Comparison of ENCODE assay signal across 8 mouse cellular contexts in genomic region chr11:62458276-62458724, GRCm38 (mm10). TPM values are rescaled to one million over a fixed set of nuclear protein-coding genes. Genes with fewer than 3 reads are reported as not detected.
DNase-seq lines count a peak whose midpoint lies in the region; ATAC-seq and TF ChIP-seq lines count a peak whose summit lies in the region.

Gene Pigl (plus strand): TSS chr11:62458460.
Gene Ncor1 (minus strand): TSS chr11:62458541.

- peaks cover 45% of the 10 kb centered on the region for H3K4me1 ChIP-seq in E14TG2a.4 (replicated peaks; ENCODE audit: low read depth, low read length)
- peaks cover 18% of the 10 kb centered on the region for H3K4me1 ChIP-seq in forebrain, embryonic 12.5 days
- peaks cover 8% of the 10 kb centered on the region for H3K4me1 ChIP-seq in heart, postnatal 0 days (ENCODE audit: control insufficient read depth, insufficient read depth)
- peaks cover 29% of the 10 kb centered on the region for H3K4me1 ChIP-seq in liver, embryonic 15.5 days (replicated peaks)
- no peaks in the 10 kb centered on the region; the same call in 1 of the 2 replicates for H3K4me1 ChIP-seq in neural tube, embryonic 11.5 days (ENCODE audit: control insufficient read depth, insufficient read depth, low read length)
- H3K4me1 ChIP-seq in stomach, embryonic 16.5 days (ENCODE audit: control insufficient read depth, insufficient read depth, low read length) = peaks cover 6% of the 10 kb centered on the region

- ATAC-seq in forebrain, embryonic 12.5 days (ENCODE audit: low FRiP score) = peak; percentile 45
- peak; percentile 71 for ATAC-seq in heart, postnatal 0 days (ENCODE audit: insufficient read depth, low read depth)
- peak; percentile 42 for ATAC-seq in liver, embryonic 15.5 days (ENCODE audit: insufficient read depth)
- peak; percentile 66 for ATAC-seq in neural tube, embryonic 11.5 days (ENCODE audit: insufficient read depth, low FRiP score, low TSS enrichment)
- peak; percentile 69; the same call in 1 of the 2 replicates for ATAC-seq in stomach, embryonic 16.5 days (ENCODE audit: insufficient read depth, low FRiP score)

- DNase-seq in c-Kit-positive CD71-positive TER-119-negative erythroid progenitor cells, embryonic 14.5 days (ENCODE audit: low read depth) = peak; percentile 69
- peak; percentile 78 for DNase-seq in heart, postnatal 0 days (ENCODE audit: low spot score)
- DNase-seq in kidney, postnatal 4 days = peak; percentile 86 to 92
- DNase-seq in neural tube, embryonic 11.5 days (ENCODE audit: low spot score) = peak; percentile 87

- 0% methylated on average over 33 of the region's 33 CpGs for WGBS in forebrain, embryonic 12.5 days
- under 1% methylated on average over 33 of the region's 33 CpGs for WGBS in heart, postnatal 0 days
- under 1% methylated on average over 33 of the region's 33 CpGs for WGBS in liver, embryonic 15.5 days (ENCODE audit: insufficient replicate concordance)
- WGBS in neural tube, embryonic 11.5 days = under 1% methylated on average over 33 of the region's 33 CpGs
- WGBS in stomach, embryonic 16.5 days = under 1% methylated on average over 33 of the region's 33 CpGs

- peak within 1 kb of the TSS; percentile 81 for H3K4me2 ChIP-seq in forebrain, embryonic 12.5 days
- peak within 1 kb of the TSS; percentile 98 for H3K4me2 ChIP-seq in heart, postnatal 0 days (ENCODE audit: low read depth, low read length)
- H3K4me2 ChIP-seq in liver, embryonic 15.5 days = peak within 1 kb of the TSS; percentile 96
- H3K4me2 ChIP-seq in neural tube, embryonic 11.5 days (ENCODE audit: low read depth) = peak within 1 kb of the TSS; percentile 91
- H3K4me2 ChIP-seq in stomach, embryonic 16.5 days (ENCODE audit: low read depth, low read length) = peak within 1 kb of the TSS; percentile 71

- no peak for TF ChIP-seq CTCF in E14TG2a.4 (conservative IDR thresholded peaks at IDR 0.05; ENCODE audit: low read length)
- no peak for TF ChIP-seq CTCF in heart, postnatal 0 days (IDR thresholded peaks at IDR 0.05; ENCODE audit: low read depth)

- peak within 1 kb of the TSS; percentile 98 for H3K9ac ChIP-seq in forebrain, embryonic 12.5 days
- H3K9ac ChIP-seq in heart, postnatal 0 days (replicated peaks; ENCODE audit: low read depth, low read length) = peak within 1 kb of the TSS; percentile 99
- H3K9ac ChIP-seq in liver, embryonic 15.5 days = peak within 1 kb of the TSS; percentile 99
- peak within 1 kb of the TSS; percentile 99 for H3K9ac ChIP-seq in neural tube, embryonic 11.5 days (ENCODE audit: low read length)
- peak within 1 kb of the TSS; percentile 99 for H3K9ac ChIP-seq in stomach, embryonic 16.5 days (ENCODE audit: low read length)

- peak within 1 kb of the TSS; percentile 96 for H3K4me3 ChIP-seq in E14TG2a.4 (replicated peaks; ENCODE audit: low read length)
- peak within 1 kb of the TSS; percentile 92 for H3K4me3 ChIP-seq in forebrain, embryonic 12.5 days (replicated peaks)
- peak within 1 kb of the TSS; percentile 93 for H3K4me3 ChIP-seq in heart, postnatal 0 days (ENCODE audit: low read depth, low read length)
- H3K4me3 ChIP-seq in liver, embryonic 15.5 days (replicated peaks) = peak within 1 kb of the TSS; percentile 96
- H3K4me3 ChIP-seq in neural tube, embryonic 11.5 days (ENCODE audit: low read depth, low read length) = peak within 1 kb of the TSS; percentile 97
- peak within 1 kb of the TSS; percentile 80 for H3K4me3 ChIP-seq in stomach, embryonic 16.5 days (replicated peaks; ENCODE audit: low read length)

- H3K36me3 ChIP-seq in E14TG2a.4 (ENCODE audit: insufficient read depth, low read length) = peaks cover 22% of the 10 kb centered on the region; the same call in 1 of the 2 replicates
- no peaks in the 10 kb centered on the region for H3K36me3 ChIP-seq in forebrain, embryonic 12.5 days (replicated peaks)
- 0 out of 2 replicates have a peak, but pooled peaks cover under 1% of the 10 kb centered on the region for H3K36me3 ChIP-seq in heart, postnatal 0 days (replicated peaks; ENCODE audit: control insufficient read depth, insufficient read depth, low read length)
- 0 out of 2 replicates have a peak, but pooled peaks cover 4% of the 10 kb centered on the region for H3K36me3 ChIP-seq in liver, embryonic 15.5 days (replicated peaks)
- no peaks in the 10 kb centered on the region for H3K36me3 ChIP-seq in neural tube, embryonic 11.5 days (ENCODE audit: control insufficient read depth, insufficient read depth, low read length)
- H3K36me3 ChIP-seq in stomach, embryonic 16.5 days (ENCODE audit: control insufficient read depth, insufficient read depth, low read length) = no peaks in the 10 kb centered on the region

- H3K9me3 ChIP-seq in E14TG2a.4 (ENCODE audit: low read length) = no peaks in the 10 kb centered on the region
- no peaks in the 10 kb centered on the region for H3K9me3 ChIP-seq in forebrain, embryonic 12.5 days
- no peaks in the 10 kb centered on the region for H3K9me3 ChIP-seq in heart, postnatal 0 days (replicated peaks; ENCODE audit: control insufficient read depth, low read length)
- H3K9me3 ChIP-seq in liver, embryonic 15.5 days (replicated peaks) = no peaks in the 10 kb centered on the region
- H3K9me3 ChIP-seq in neural tube, embryonic 11.5 days (ENCODE audit: control insufficient read depth, low read length) = no peaks in the 10 kb centered on the region
- no peaks in the 10 kb centered on the region for H3K9me3 ChIP-seq in stomach, embryonic 16.5 days (replicated peaks; ENCODE audit: control insufficient read depth, low read length)

- no peak for TF ChIP-seq EP300 in heart, postnatal 0 days (IDR thresholded peaks at IDR 0.05; ENCODE audit: low read depth)

- peak within 1 kb of the TSS; percentile 99 for H3K27ac ChIP-seq in forebrain, embryonic 12.5 days
- peak within 1 kb of the TSS; percentile 100 for H3K27ac ChIP-seq in heart, postnatal 0 days (ENCODE audit: low read depth)
- peak within 1 kb of the TSS; percentile 97 for H3K27ac ChIP-seq in liver, embryonic 15.5 days (replicated peaks)
- H3K27ac ChIP-seq in neural tube, embryonic 11.5 days (ENCODE audit: low read depth, low read length) = peak within 1 kb of the TSS; percentile 97
- peak within 1 kb of the TSS; percentile 98 for H3K27ac ChIP-seq in stomach, embryonic 16.5 days (ENCODE audit: low read length)

- H3K27me3 ChIP-seq in E14TG2a.4 (ENCODE audit: insufficient read depth, low read length) = no peaks in the 10 kb centered on the region
- no peaks in the 10 kb centered on the region for H3K27me3 ChIP-seq in forebrain, embryonic 12.5 days
- H3K27me3 ChIP-seq in heart, postnatal 0 days (ENCODE audit: control insufficient read depth, insufficient read depth, low read length) = no peaks in the 10 kb centered on the region
- no peaks in the 10 kb centered on the region for H3K27me3 ChIP-seq in liver, embryonic 15.5 days
- no peaks in the 10 kb centered on the region for H3K27me3 ChIP-seq in neural tube, embryonic 11.5 days (ENCODE audit: control insufficient read depth, insufficient read depth, low read length)
- no peaks in the 10 kb centered on the region for H3K27me3 ChIP-seq in stomach, embryonic 16.5 days (ENCODE audit: control insufficient read depth, insufficient read depth, low read length)

RNA-seq across cellular contexts. Expression of gene Pigl, which starts in this region (rescaled TPM):
- polyA plus RNA-seq in forebrain, embryonic 12.5 days (2016; fragmentation: Nextera tagmentation; extraction: Ambion mirVana) = 10.2 and 10.8 TPM in 2 replicates
- total RNA-seq in heart, postnatal 0 days (2014; rRNA removed; ENCODE audit: low replicate concordance) = 3.6 and 5.5 TPM in 2 replicates
- polyA plus RNA-seq in heart, postnatal 0 days (2015; fragmentation: Nextera tagmentation; extraction: Ambion mirVana) = 3.9 and 4.3 TPM in 2 replicates
- polyA plus RNA-seq in liver, embryonic 15.5 days (2015; fragmentation: Nextera tagmentation; extraction: Ambion mirVana) = 3.4 and 3.6 TPM in 2 replicates
- 13.1 and 15.3 TPM in 2 replicates for polyA plus RNA-seq in neural tube, embryonic 11.5 days (2014; fragmentation: Nextera tagmentation; extraction: Ambion mirVana)
- polyA plus RNA-seq in stomach, embryonic 16.5 days (2015; fragmentation: Nextera tagmentation; extraction: Ambion mirVana) = 8.5 and 9.5 TPM in 2 replicates

RNA-seq across cellular contexts. Expression of gene Ncor1, which starts in this region (rescaled TPM):
- polyA plus RNA-seq in forebrain, embryonic 12.5 days (2016; fragmentation: Nextera tagmentation; extraction: Ambion mirVana) = 202 and 222 TPM in 2 replicates
- total RNA-seq in heart, postnatal 0 days (2014; rRNA removed; ENCODE audit: low replicate concordance) = 54.6 and 129 TPM in 2 replicates
- polyA plus RNA-seq in heart, postnatal 0 days (2015; fragmentation: Nextera tagmentation; extraction: Ambion mirVana) = 78.1 and 82.4 TPM in 2 replicates
- polyA plus RNA-seq in liver, embryonic 15.5 days (2015; fragmentation: Nextera tagmentation; extraction: Ambion mirVana) = 62.5 and 63.3 TPM in 2 replicates
- polyA plus RNA-seq in neural tube, embryonic 11.5 days (2014; fragmentation: Nextera tagmentation; extraction: Ambion mirVana) = 160 and 176 TPM in 2 replicates
- polyA plus RNA-seq in stomach, embryonic 16.5 days (2015; fragmentation: Nextera tagmentation; extraction: Ambion mirVana) = 45.0 and 52.7 TPM in 2 replicates

Comparison
In these comparisons a context has a peak if more than half of its experiments do, and no peak if none do; other contexts are left out.
1. Peak in every context shown above with its lines: DNase-seq, ATAC-seq, H3K4me3 ChIP-seq and H3K27ac ChIP-seq.